Mouse (Mus musculus): ENCODE data around the gene Mllt11. TPM values are rescaled to one million over a fixed set of nuclear protein-coding genes. Genes with fewer than 3 reads are reported as not detected.
A peak's percentile ranks its signal among the peaks of the same experiment; 100 is the strongest.
"Not testable (repeated sequence)": the region's sequence is repeated elsewhere in the genome, so short reads cannot be mapped to it uniquely, and the experiment has no call there.

The Mllt11 gene
- polyA plus RNA-seq, 1 experiment from 2014 or later, result 96.2 TPM

DNA sequence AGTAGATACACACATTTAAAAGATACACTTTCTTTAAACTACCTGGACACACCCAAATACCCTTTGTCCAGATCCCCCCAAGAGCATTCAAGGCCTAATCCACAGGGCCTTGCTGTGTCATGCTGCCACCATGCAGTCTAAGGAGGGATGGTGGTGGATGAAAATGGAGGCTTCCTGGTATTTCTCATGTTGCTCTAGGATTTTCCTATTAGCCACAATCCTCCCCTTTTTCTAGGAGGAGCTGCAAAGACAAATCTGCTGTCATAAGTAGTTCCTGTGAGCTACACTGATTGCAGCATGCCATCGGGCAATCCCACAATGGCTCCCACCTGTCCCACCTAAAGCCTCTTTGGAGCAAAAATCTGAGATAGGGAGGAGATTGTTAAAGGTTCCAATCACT lies 4.8 kb downstream of the Mllt11 start:
- Histone ChIP-seq H3K4me3 (replicated peaks) (peak overlapping the region; percentile 96), H3K9ac (peak overlapping the region; percentile 98), H3K36me3 (replicated peaks) (peaks cover 35% of the 10 kb centered on the region), H3K27ac (peak overlapping the region; percentile 98), H3K27me3 (no peaks in the 10 kb centered on the region), H3K4me1 (peaks cover 59% of the 10 kb centered on the region), H3K9me3 (no peaks in the 10 kb centered on the region), H3K4me2 (peak overlapping the region; percentile 91)
- WGBS, result 15% methylated on average over 1 of the region's 1 CpGs
- no peak for ATAC-seq (ENCODE audit: low FRiP score)

DNA sequence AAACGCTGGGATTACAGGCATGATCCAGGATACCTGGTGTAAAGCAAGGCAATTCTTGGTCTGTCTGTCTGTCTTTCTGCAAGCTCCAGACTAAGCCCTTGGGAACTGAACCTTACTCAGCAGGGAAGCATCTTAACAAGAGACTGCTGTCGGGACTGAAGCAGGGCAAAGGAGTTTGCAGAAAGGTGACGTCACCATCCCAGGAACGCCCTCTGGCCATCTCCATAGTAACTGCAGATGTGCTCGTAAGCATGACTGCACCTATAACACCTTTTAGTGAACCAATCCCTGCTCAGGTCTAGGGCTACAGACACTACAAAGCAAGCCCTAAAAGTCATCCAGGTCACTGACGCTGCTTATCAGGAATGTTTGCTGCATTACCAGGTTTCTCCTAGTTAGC lies 7.7 kb downstream of the Mllt11 start:
- Histone ChIP-seq H3K4me2 (peak overlapping the region; percentile 33), H3K9me3 (no peaks in the 10 kb centered on the region), H3K9ac (no peak overlapping the region), H3K36me3 (replicated peaks) (peaks cover 55% of the 10 kb centered on the region), H3K4me3 (replicated peaks) (no peak overlapping the region), H3K4me1 (peaks cover 34% of the 10 kb centered on the region), H3K27ac (no peak overlapping the region), H3K27me3 (no peaks in the 10 kb centered on the region)
- 16% methylated on average over 6 of the region's 6 CpGs for WGBS
- ATAC-seq (ENCODE audit: low FRiP score), result no peak

DNA sequence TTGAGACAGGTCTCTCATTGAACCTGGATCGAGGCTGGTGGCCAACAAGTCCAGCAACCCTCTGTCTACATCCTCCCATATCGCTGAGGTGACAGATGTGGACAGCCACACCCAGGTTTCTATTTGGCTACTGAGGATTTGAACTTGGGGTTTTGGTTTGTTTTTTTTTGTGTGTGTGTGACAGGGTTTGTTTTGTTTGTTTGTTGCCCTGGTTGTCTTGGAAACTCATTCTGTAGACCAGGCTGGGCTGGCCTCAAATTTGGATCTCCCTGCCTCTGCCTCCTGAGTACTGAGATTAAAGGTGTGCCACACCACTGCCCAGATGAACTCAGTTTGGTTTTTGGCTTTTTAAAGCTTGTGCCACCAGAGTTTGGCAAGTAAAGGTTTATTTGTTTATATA lies 8.9 kb downstream of the Mllt11 start:
- 96% methylated on average over 2 of the region's 2 CpGs for WGBS
- Histone ChIP-seq H3K4me1 (peaks cover 40% of the 10 kb centered on the region), H3K36me3 (replicated peaks) (peaks cover 68% of the 10 kb centered on the region), H3K27me3 (no peaks in the 10 kb centered on the region), H3K4me2 (no peak overlapping the region), H3K9ac (no peak overlapping the region), H3K27ac (no peak overlapping the region), H3K9me3 (no peaks in the 10 kb centered on the region), H3K4me3 (replicated peaks) (no peak overlapping the region)
- ATAC-seq (ENCODE audit: low FRiP score), result no peak

DNA sequence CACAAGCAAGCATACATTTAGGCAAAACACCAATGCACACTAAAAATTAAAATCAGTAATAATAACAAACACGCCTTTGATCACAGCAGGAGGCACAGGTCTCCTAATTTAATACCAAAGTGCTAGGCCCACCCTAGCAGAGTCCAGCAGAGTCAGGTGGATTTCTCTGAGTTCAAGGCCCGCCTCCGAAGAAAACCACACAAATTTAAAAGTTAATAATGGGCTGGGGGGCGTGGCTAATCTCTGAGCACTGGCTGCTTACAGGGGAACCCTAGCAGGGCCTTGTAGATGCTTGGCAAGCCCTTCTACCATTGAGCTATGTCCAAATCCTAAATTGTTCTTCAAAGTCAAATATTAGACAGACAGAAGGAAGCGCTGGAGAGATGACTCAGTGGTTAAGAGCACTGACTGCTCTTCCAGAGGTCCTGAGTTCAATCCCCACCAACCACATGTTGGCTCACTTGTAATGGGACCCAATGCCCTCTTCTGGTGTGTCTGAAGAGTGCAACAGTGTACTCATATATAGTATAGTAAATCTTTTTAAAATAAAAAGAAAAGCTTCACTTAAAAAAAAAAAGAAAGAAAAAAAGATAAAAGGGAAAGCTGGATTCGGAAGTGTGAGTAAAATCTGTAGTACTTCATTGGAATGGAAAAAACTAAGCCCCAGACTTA lies 13.4 kb downstream of the Mllt11 start:
- WGBS, result 76% methylated on average over 6 of the region's 6 CpGs
- Histone ChIP-seq H3K4me2 (peak overlapping the region; percentile 62), H3K27me3 (no peaks in the 10 kb centered on the region), H3K27ac (peak overlapping the region; percentile 98), H3K4me1 (peaks cover 16% of the 10 kb centered on the region), H3K4me3 (replicated peaks) (peak overlapping the region; percentile 75), H3K9me3 (no peaks in the 10 kb centered on the region), H3K9ac (peak overlapping the region; percentile 85; the same call in 1 of the 2 replicates), H3K36me3 (replicated peaks) (peaks cover 70% of the 10 kb centered on the region)
- no peak for ATAC-seq (ENCODE audit: low FRiP score)

DNA sequence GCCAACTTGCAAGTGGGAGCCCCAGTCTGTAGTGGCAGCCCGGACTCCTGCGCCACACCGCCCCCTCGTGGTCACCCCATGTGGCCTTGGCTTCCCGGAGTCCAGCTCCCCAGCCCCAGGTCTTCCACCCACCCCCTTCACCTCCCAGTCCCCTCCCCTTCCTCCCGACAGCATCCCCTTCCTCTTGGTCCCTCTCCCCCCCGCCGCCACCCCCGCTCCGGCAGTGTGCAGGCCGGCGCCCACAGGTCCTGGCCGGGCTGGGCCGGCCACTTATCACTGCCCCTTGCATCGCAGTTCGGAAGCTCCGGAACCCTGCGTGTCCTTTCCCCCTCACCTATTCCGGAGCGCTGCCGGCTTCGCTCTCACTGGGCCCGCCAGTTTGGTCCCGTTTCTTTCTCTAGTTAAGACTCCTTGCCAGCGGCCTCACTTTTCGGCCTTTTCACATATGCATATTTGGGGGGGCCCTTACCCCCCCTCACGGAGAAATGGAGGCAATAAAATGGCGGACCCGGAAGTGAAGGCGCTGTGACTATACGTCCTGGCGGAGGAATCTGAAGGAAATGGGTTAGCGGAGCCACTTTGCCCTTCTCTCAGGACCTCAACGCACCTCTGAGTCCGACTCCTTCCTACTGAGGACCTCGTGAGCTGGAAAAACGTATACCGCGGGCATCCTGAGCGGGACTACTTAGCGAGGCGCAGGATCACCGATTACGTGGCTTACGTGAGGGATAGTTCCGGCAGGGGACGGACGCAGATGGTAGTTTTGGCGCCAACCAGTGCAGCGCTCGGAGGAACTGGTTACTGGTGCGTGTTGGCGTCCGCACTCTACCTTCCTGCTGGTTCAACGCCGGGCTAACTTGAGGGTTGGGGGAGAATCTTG lies 14.5 kb downstream of the Mllt11 start, which contains the start of gene Gabpb2:
Gene Gabpb2, minus strand, starts transcription at position 662 of the 880 bp plus-strand sequence.
- Histone ChIP-seq H3K4me2 (peak within 1 kb of the TSS; percentile 62), H3K36me3 (replicated peaks) (peaks cover 59% of the 10 kb centered on the region), H3K9ac (peak within 1 kb of the TSS; percentile 85), H3K4me3 (replicated peaks) (peak within 1 kb of the TSS; percentile 75), H3K27me3 (no peaks in the 10 kb centered on the region), H3K4me1 (peaks cover 16% of the 10 kb centered on the region), H3K27ac (peak within 1 kb of the TSS; percentile 98), H3K9me3 (no peaks in the 10 kb centered on the region)
- under 1% methylated on average over 53 of the region's 56 CpGs for WGBS
- peak; percentile 89 for ATAC-seq (ENCODE audit: low FRiP score)

DNA sequence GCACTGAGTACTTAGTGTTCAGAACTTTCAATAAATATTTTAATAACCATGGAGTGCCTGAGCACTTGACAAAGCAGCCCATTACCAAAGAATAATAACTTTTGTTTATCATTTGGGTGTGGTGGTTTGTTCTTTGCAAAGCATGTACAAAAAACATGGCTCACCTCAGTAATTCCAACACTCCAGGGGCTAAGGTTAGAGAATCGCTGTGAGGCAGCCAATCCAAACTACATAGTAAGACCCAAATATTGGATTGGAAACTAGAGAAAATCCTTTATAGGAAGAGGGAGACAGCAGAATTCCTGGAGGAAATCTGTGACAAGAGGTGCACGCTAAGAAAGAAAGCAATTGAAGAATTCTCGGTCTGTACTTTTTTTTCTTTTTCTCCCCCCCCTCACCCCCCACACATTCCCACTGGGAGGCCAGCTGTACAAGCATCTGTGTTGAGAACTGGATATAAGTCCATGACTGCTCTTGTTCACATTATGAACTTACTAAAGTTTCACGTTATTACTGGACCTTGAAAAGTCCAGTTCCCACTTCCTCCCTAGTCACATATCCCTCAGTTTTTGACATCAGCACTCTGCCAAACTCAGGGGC lies 15.2 kb downstream of the Mllt11 start:
- H3K9me3 ChIP-seq, result no peaks in the 10 kb centered on the region
- H3K4me3 ChIP-seq (replicated peaks), result peak overlapping the region; percentile 75
- H3K36me3 ChIP-seq (replicated peaks), result peaks cover 56% of the 10 kb centered on the region
- peak overlapping the region; percentile 85; the same call in 1 of the 2 replicates for H3K9ac ChIP-seq
- WGBS, result 29% methylated on average over 4 of the region's 4 CpGs
- peak overlapping the region; percentile 62 for H3K4me2 ChIP-seq
- no peaks in the 10 kb centered on the region for H3K27me3 ChIP-seq
- H3K27ac ChIP-seq, result peak overlapping the region; percentile 21; the same call in 1 of the 2 replicates
- peaks cover 16% of the 10 kb centered on the region for H3K4me1 ChIP-seq
- no peak; the same call in 1 of the 2 replicates for ATAC-seq (ENCODE audit: low FRiP score)

DNA sequence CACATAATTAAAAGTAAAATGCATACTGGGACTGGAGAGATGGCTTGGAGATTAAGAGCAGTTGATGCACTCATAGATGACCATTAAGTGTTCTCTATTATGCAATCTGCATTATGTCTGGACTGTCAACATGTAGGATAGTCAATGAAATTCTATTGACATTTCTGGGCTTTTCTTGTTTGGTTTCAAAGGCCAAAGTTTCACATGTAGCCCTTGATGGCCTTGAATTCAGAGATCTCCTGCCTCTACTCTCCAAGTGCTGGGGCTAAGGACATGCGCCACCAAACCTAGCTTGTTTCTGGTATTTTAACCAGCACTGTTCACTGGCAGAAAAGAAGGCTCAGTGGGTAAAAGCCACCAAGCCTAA lies 18.4 kb downstream of the Mllt11 start:
- no peak overlapping the region for H3K27ac ChIP-seq
- peaks cover 34% of the 10 kb centered on the region for H3K36me3 ChIP-seq (replicated peaks)
- H3K4me2 ChIP-seq, result no peak overlapping the region
- H3K9me3 ChIP-seq, result no peaks in the 10 kb centered on the region
- peaks cover 16% of the 10 kb centered on the region for H3K4me1 ChIP-seq
- H3K9ac ChIP-seq, result no peak overlapping the region
- no peak for ATAC-seq (ENCODE audit: low FRiP score)
- 100% methylated on average over 1 of the region's 1 CpGs for WGBS
- no peaks in the 10 kb centered on the region for H3K27me3 ChIP-seq
- H3K4me3 ChIP-seq (replicated peaks), result no peak overlapping the region

DNA sequence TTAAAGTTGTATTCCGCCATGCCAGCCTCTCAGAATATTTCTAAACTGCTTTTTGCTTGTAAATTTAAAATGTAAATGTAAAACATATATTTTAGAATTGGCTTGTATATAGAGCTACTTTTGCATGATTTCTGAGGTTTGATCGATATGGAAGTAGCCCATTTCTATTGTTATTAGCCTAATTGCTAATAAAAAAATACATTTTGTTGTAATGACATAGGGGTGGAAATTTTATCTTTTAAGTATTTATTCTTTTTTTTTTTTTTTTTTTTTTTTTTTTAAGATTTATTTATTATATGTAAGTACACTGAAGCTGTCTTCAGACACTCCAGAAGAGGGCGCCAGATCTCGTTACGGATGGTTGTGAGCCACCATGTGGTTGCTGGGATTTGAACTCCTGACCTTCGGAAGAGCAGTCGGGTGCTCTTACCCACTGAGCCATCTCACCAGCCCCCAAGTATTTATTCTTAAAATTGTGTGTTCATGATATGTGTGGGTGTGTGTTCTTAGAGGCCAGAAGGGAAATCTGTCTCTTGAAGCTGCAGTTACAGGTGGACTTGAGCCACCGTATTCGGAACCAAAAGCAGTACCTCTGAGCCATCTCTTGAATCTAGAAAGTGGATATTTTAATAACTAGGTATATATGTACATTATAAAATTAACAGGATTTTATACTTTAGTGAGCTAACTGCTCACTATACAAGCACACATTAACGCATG lies 18.9 kb downstream of the Mllt11 start:
- WGBS, result 90% methylated on average over 9 of the region's 10 CpGs
- ATAC-seq (ENCODE audit: low FRiP score); H3K9ac ChIP-seq; H3K27ac ChIP-seq; H3K27me3 ChIP-seq; H3K4me2 ChIP-seq; H3K9me3 ChIP-seq; H3K4me3 ChIP-seq (replicated peaks): not testable (repeated sequence)
- Histone ChIP-seq H3K4me1 (peaks cover 11% of the 10 kb centered on the region), H3K36me3 (replicated peaks) (peaks cover 28% of the 10 kb centered on the region)

DNA sequence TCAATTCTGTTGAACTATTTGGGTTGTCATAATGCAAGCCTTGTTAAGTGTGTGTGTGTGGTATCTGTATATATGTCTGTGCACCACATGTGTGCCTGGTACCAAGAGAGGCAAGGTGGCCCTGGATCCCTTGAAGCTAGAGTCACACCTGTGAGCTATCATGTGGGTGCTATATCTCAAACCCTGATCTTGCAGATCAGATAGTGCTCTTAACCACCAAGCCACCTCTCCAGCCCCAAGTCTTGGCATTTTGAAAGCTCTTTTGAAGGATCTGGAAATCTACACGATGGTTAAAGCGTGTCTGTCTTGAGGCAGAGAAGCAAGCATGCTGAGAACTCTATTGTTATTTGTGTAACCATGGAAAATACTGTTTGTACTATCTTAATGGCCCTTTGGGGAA lies 21.4 kb downstream of the Mllt11 start:
- Histone ChIP-seq H3K27me3 (no peaks in the 10 kb centered on the region), H3K4me1 (no peaks in the 10 kb centered on the region), H3K9me3 (no peaks in the 10 kb centered on the region), H3K36me3 (replicated peaks) (peaks cover 46% of the 10 kb centered on the region), H3K4me2 (no peak overlapping the region), H3K9ac (no peak overlapping the region), H3K27ac (no peak overlapping the region), H3K4me3 (replicated peaks) (no peak overlapping the region)
- WGBS, result 67% methylated on average over 2 of the region's 2 CpGs
- no peak for ATAC-seq (ENCODE audit: low FRiP score)

DNA sequence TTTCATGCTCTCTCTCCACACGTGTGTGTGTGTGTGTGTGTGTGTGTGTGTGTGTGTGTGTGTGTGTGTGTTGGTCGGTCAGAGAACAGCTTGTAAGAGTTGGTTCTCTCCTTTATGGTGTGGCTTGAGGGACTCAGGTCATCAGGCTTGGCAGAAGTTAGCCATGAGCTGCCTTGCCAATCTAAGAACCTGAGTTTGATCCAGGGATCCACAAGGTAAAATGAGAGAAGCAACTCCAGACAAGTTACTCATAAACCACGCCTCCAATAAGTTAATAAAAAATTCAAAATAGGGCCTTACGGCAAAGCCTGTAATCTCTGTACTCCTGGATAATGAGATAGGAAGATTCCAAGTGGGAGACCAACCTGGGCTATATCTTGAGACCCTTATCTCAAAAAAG lies 23.7 kb downstream of the Mllt11 start:
- 90% methylated on average over 3 of the region's 4 CpGs for WGBS
- Histone ChIP-seq H3K4me3 (replicated peaks) (no peak overlapping the region), H3K9ac (no peak overlapping the region), H3K27me3 (no peaks in the 10 kb centered on the region), H3K9me3 (no peaks in the 10 kb centered on the region), H3K27ac (no peak overlapping the region), H3K4me1 (no peaks in the 10 kb centered on the region), H3K36me3 (replicated peaks) (peaks cover 53% of the 10 kb centered on the region), H3K4me2 (no peak overlapping the region)
- ATAC-seq (ENCODE audit: low FRiP score), result no peak

DNA sequence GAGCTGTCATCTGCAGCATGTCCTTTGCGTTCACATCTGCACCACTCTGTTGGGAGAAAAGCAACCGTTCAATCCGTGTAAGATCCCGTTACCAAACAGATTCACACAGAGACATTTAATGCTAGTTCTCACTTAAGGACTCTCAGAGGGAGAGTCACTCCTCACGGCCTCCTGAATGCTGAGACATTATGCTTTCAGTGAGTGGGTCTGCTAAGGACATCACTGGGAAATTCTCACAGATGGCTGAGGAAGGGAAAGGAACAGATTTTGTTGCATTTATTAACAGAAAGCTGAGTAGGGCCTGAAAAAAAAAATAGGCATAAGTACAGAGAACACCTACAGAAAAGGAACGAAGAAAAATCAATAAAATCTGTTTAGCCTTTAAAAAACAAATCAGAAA lies 28.1 kb downstream of the Mllt11 start:
- H3K27ac ChIP-seq, result no peak overlapping the region
- no peaks in the 10 kb centered on the region for H3K4me1 ChIP-seq
- H3K9ac ChIP-seq, result no peak overlapping the region
- peaks cover 86% of the 10 kb centered on the region for H3K36me3 ChIP-seq (replicated peaks)
- 91% methylated on average over 6 of the region's 6 CpGs for WGBS
- H3K4me2 ChIP-seq, result no peak overlapping the region
- H3K27me3 ChIP-seq, result no peaks in the 10 kb centered on the region
- no peak overlapping the region for H3K4me3 ChIP-seq (replicated peaks)
- ATAC-seq (ENCODE audit: low FRiP score), result no peak
- no peaks in the 10 kb centered on the region for H3K9me3 ChIP-seq

DNA sequence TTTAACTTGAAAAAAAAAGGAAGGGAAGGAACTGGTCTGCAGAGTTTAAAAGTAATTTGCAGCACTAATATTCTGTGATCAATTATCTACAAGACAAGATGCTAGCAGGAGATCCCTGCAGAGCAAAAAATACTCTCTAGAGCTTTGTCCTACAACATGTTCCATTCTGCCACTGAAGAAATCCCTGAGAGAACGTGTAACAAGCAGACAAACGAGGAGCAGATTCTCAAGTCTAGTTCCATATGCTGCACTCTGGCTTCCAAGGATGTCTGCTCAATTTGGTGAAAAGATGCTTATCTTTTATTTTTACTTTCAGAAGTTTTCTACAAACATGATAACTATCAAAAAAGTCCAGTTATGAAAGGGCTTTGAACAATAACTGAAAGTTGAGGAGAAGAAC lies 31.4 kb downstream of the Mllt11 start:
- H3K9me3 ChIP-seq, result no peaks in the 10 kb centered on the region
- H3K4me2 ChIP-seq, result no peak overlapping the region
- H3K9ac ChIP-seq, result no peak overlapping the region
- no peak overlapping the region for H3K4me3 ChIP-seq (replicated peaks)
- no peaks in the 10 kb centered on the region for H3K27me3 ChIP-seq
- 77% methylated on average over 2 of the region's 2 CpGs for WGBS
- ATAC-seq (ENCODE audit: low FRiP score), result no peak
- no peaks in the 10 kb centered on the region for H3K4me1 ChIP-seq
- no peak overlapping the region for H3K27ac ChIP-seq
- H3K36me3 ChIP-seq (replicated peaks), result peaks cover 97% of the 10 kb centered on the region
